Mouse (Mus musculus) liver, embryonic 16.5 days (tissue): ENCODE data around the gene Naa35. TPM values are rescaled to one million over a fixed set of nuclear protein-coding genes. Genes with fewer than 3 reads are reported as not detected.

Experiments
- ATAC-seq: fragments of 200-750 bp; cut with Nextera tagmentation; 2 replicates; pipeline ENCODE4 v1.8.0; 2017; ENCODE audit warnings: low read depth, mild to moderate bottlenecking, moderate number of reproducible peaks, moderate library complexity
- H3K27ac ChIP-seq: fragments of 300-500 bp; sonication (generic); 2 replicates; pipeline ENCODE4 v1.5.1; 2014; ENCODE audit warnings: mild to moderate bottlenecking, low read length
- H3K27me3 ChIP-seq: fragments of 300-500 bp; sonication (generic); 2 replicates; pipeline ENCODE4 v1.6.1; 2014; ENCODE audit warnings: low read depth, low read length, mixed read lengths; ENCODE audit not compliant: control insufficient read depth, insufficient read depth
- H3K36me3 ChIP-seq: fragments of 300-500 bp; sonication (generic); 2 replicates; pipeline ENCODE4 v1.6.1; 2014; ENCODE audit warnings: mild to moderate bottlenecking; ENCODE audit not compliant: control insufficient read depth, insufficient read depth
- H3K4me1 ChIP-seq: fragments of 300-500 bp; sonication (generic); 2 replicates; pipeline ENCODE4 v1.6.1; 2014; ENCODE audit warnings: low read depth, low read length, mixed read lengths; ENCODE audit not compliant: control insufficient read depth
- H3K4me2 ChIP-seq: fragments of 300-500 bp; sonication (generic); 2 replicates; pipeline ENCODE4 v1.6.1; 2014; ENCODE audit warnings: low read depth, low read length, mixed read lengths
- H3K4me3 ChIP-seq: fragments of 300-500 bp; sonication (generic); 2 replicates; pipeline ENCODE4 v1.5.1; 2014; ENCODE audit warnings: low read depth, mild to moderate bottlenecking, low read length
- H3K9ac ChIP-seq: fragments of 300-500 bp; sonication (generic); 2 replicates; pipeline ENCODE4 v1.6.1; 2014; ENCODE audit warnings: low read depth, low read length
- H3K9me3 ChIP-seq: fragments of 300-500 bp; sonication (generic); replicated peaks from 2 replicates; pipeline ENCODE4 v1.6.1; 2016; ENCODE audit warnings: low read length; ENCODE audit not compliant: control insufficient read depth
- WGBS: fragments of 180-500 bp; shearing (Covaris S2); extraction: QIAGEN DNeasy Blood & Tissue Kit; methylation state at CpG from one replicate; pipeline ENCODE4 v1.1.7; 2014; ENCODE audit not compliant: insufficient replicate concordance; 5-methylcytosine and 5-hydroxymethylcytosine counted together
- polyA plus RNA-seq: library from polyadenylated mRNA; unstranded; fragments of >200 nt; fragmentation: Nextera tagmentation; extraction: Ambion mirVana; gene quantifications from 2 replicates; pipeline ENCODE4 v1.2.1, GENCODE M21; 2015

The Naa35 gene
- polyA plus RNA-seq, 1 experiment from 2014 or later = 23.0 TPM

GRCm38 (mm10) chr13:59613868-59614267 lies 28.8 kb downstream of the Naa35 start:
- ATAC-seq = no peak
- no peak overlapping the region for H3K4me3 ChIP-seq
- 49% methylated on average over 4 of the region's 4 CpGs for WGBS
- no peaks in the 10 kb centered on the region for H3K9me3 ChIP-seq
- H3K27ac ChIP-seq = no peak overlapping the region
- no peaks in the 10 kb centered on the region for H3K27me3 ChIP-seq
- H3K4me1 ChIP-seq = peaks cover 3% of the 10 kb centered on the region
- H3K9ac ChIP-seq = no peak overlapping the region
- H3K36me3 ChIP-seq = peaks cover 3% of the 10 kb centered on the region
- H3K4me2 ChIP-seq = no peak overlapping the region

DNA sequence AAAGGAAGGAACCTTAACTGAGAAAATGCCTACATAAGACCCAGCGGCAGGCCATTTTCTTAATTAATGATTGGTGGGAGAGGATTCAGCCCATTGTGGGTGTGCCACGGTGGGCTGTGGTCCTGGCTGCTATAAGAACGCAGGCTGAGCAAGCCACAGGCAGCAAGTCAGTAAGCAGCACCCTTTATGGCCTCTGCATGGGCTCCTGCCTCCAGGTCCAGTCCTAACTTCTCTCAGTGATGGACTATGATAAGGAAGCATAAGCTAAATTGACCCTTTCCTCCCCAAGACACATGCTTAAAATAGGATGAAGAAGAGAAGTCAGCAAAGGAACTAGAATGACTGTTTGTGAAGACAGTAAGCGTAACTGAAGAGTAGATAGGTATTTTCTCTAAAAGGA lies 30.1 kb downstream of the Naa35 start:
- Histone ChIP-seq H3K9me3 (no peaks in the 10 kb centered on the region), H3K4me2 (no peak overlapping the region), H3K27ac (peak overlapping the region; percentile 31; the same call in 1 of the 2 replicates), H3K36me3 (peaks cover 5% of the 10 kb centered on the region), H3K9ac (no peak overlapping the region), H3K4me3 (no peak overlapping the region), H3K4me1 (peaks cover 3% of the 10 kb centered on the region), H3K27me3 (no peaks in the 10 kb centered on the region)
- 86% methylated on average over 4 of the region's 4 CpGs for WGBS
- 0 out of 2 replicates have a peak, but pooled peaks have one; percentile 33 for ATAC-seq

GRCm38 (mm10) chr13:59615554-59615953 lies 30.5 kb downstream of the Naa35 start:
- Histone ChIP-seq H3K36me3 (peaks cover 5% of the 10 kb centered on the region), H3K9me3 (no peaks in the 10 kb centered on the region), H3K27ac (no peak overlapping the region), H3K27me3 (no peaks in the 10 kb centered on the region), H3K4me1 (peaks cover 3% of the 10 kb centered on the region), H3K4me2 (no peak overlapping the region), H3K9ac (no peak overlapping the region), H3K4me3 (no peak overlapping the region)
- ATAC-seq = peak; percentile 77
- 60% methylated on average over 4 of the region's 4 CpGs for WGBS

GRCm38 (mm10) chr13:59618463-59618862 lies 33.4 kb downstream of the Naa35 start:
- H3K4me3 ChIP-seq = no peak overlapping the region
- peaks cover 5% of the 10 kb centered on the region for H3K36me3 ChIP-seq
- 55% methylated on average over 6 of the region's 6 CpGs for WGBS
- ATAC-seq = peak; percentile 31; the same call in 1 of the 2 replicates
- no peak overlapping the region for H3K9ac ChIP-seq
- no peaks in the 10 kb centered on the region for H3K27me3 ChIP-seq
- no peak overlapping the region for H3K4me2 ChIP-seq
- H3K27ac ChIP-seq = no peak overlapping the region
- H3K4me1 ChIP-seq = peaks cover 3% of the 10 kb centered on the region
- H3K9me3 ChIP-seq = no peaks in the 10 kb centered on the region

GRCm38 (mm10) chr13:59621643-59622489 lies 36.8 kb downstream of the Naa35 start:
- H3K27me3 ChIP-seq = no peaks in the 10 kb centered on the region
- no peak overlapping the region for H3K4me2 ChIP-seq
- H3K4me1 ChIP-seq = no peaks in the 10 kb centered on the region; the same call in 1 of the 2 replicates
- ATAC-seq = no peak
- no peak overlapping the region for H3K9ac ChIP-seq
- H3K9me3 ChIP-seq = no peaks in the 10 kb centered on the region
- no peak overlapping the region for H3K27ac ChIP-seq
- no peak overlapping the region for H3K4me3 ChIP-seq
- H3K36me3 ChIP-seq = peaks cover 17% of the 10 kb centered on the region
- 70% methylated on average over 7 of the region's 7 CpGs for WGBS

GRCm38 (mm10) chr13:59624389-59624788 lies 39.3 kb downstream of the Naa35 start:
- Histone ChIP-seq H3K27me3 (no peaks in the 10 kb centered on the region), H3K4me1 (no peaks in the 10 kb centered on the region; the same call in 1 of the 2 replicates), H3K36me3 (peaks cover 19% of the 10 kb centered on the region), H3K4me2 (no peak overlapping the region), H3K9ac (no peak overlapping the region), H3K4me3 (no peak overlapping the region), H3K9me3 (no peaks in the 10 kb centered on the region), H3K27ac (no peak overlapping the region)
- no peak for ATAC-seq
- 73% methylated on average over 3 of the region's 3 CpGs for WGBS

DNA sequence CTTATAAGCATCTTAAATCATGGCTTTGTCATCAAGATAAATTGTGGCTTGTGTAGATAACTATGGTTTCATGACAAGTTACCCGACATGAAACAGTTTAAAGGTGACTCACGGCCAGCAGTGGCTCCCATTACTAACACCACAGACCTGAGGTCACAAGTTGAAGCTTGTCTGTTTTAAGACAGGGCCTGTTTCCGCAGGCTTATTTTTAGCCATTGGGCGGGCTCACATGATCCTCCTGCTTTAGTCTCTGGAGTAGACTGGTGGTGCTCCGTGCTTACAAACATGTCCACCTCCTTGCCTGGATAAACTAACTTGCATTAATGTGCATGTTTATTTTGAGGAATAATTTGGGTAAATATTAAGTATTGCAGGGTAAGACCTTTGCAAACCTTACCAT lies 39.8 kb downstream of the Naa35 start:
- Histone ChIP-seq H3K27me3 (no peaks in the 10 kb centered on the region), H3K4me3 (no peak overlapping the region), H3K36me3 (peaks cover 21% of the 10 kb centered on the region), H3K4me2 (no peak overlapping the region), H3K27ac (no peak overlapping the region), H3K9ac (no peak overlapping the region), H3K9me3 (no peaks in the 10 kb centered on the region), H3K4me1 (no peaks in the 10 kb centered on the region; the same call in 1 of the 2 replicates)
- 71% methylated on average over 5 of the region's 5 CpGs for WGBS
- ATAC-seq = no peak

- no peak for ATAC-seq
- H3K36me3 ChIP-seq = peaks cover 23% of the 10 kb centered on the region
- no peaks in the 10 kb centered on the region for H3K27me3 ChIP-seq
- H3K9me3 ChIP-seq = no peaks in the 10 kb centered on the region
- H3K9ac ChIP-seq = no peak overlapping the region
- H3K4me3 ChIP-seq = no peak overlapping the region
- no peak overlapping the region for H3K27ac ChIP-seq
- H3K4me2 ChIP-seq = no peak overlapping the region
- H3K4me1 ChIP-seq = no peaks in the 10 kb centered on the region
- 83% methylated on average over 7 of the region's 7 CpGs for WGBS
Observed at GRCm38 (mm10) chr13:59626739-59627138, 41.7 kb downstream of the Naa35 start.

- peaks cover 8% of the 10 kb centered on the region for H3K4me1 ChIP-seq
- H3K4me2 ChIP-seq = no peak overlapping the region
- ATAC-seq = no peak
- H3K27me3 ChIP-seq = no peaks in the 10 kb centered on the region
- peaks cover 47% of the 10 kb centered on the region for H3K36me3 ChIP-seq
- no peaks in the 10 kb centered on the region for H3K9me3 ChIP-seq
- no peak overlapping the region for H3K9ac ChIP-seq
- no peak overlapping the region for H3K27ac ChIP-seq
- no peak overlapping the region for H3K4me3 ChIP-seq
- 66% methylated on average over 5 of the region's 5 CpGs for WGBS
Observed at GRCm38 (mm10) chr13:59634637-59635036, 49.6 kb downstream of the Naa35 start.
